ENCODE assay signal across 22 mouse cellular contexts in the genomic region with DNA sequence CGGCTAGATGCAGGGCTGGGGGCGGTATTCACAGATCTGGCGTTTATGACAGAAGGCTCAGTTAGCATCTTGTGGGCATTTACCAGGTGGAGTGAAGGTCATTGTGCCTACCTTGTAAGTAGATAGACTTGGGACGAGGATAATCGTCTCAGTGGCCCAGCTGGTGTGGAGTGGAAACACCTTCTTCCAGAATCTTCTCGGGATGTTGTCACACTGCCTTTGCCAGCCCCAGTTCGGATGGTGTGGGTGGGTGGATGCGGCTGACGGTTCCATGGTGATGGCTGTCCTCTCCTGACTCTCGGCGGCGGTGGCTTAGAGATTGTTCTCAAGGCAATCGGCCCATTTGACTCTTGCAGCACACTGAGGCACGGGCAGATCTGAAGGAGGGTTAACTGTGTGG.
A peak's percentile ranks its signal among the peaks of the same experiment; 100 is the strongest.
DNase-seq lines count a peak whose midpoint lies in the region; ATAC-seq lines count a peak whose summit lies in the region.
"Had no signal": no experiment of that assay in that cellular context is flagged by ENCODE, and none has a peak within 500 bp of the region (broad histone marks: within the 10 kb centered on the region; RNA-seq: fewer than 3 reads in every experiment).

No protein-coding gene starts in this region.

- intact Hi-C loops in left cerebral cortex, postnatal 14 days (cut with DNase I): loop anchor here (5.0 kb wide), 2 partner anchors 150 to 305 kb away; no protein-coding TSS in a partner anchor

- no peak overlapping the region for H3K4me2 ChIP-seq in liver, embryonic 12.5 days
- H3K4me2 ChIP-seq: heart, embryonic 11.5 days; hindbrain, embryonic 13.5 days; intestine, embryonic 15.5 days; lung, embryonic 15.5 days; midbrain, embryonic 12.5 days; neural tube, embryonic 15.5 days had no signal

- 70% methylated on average over 14 of the region's 14 CpGs for WGBS in liver, embryonic 12.5 days (ENCODE audit: insufficient replicate concordance)

- H3K27ac ChIP-seq in liver, embryonic 12.5 days: no peak overlapping the region
- H3K27ac ChIP-seq: hindbrain, embryonic 13.5 days; intestine, embryonic 15.5 days; lung, embryonic 15.5 days; macrophage; midbrain, embryonic 12.5 days; neural tube, embryonic 15.5 days; stomach, postnatal 0 days had no signal

- H3K27me3 ChIP-seq in liver, embryonic 12.5 days (replicated peaks): peaks cover 9% of the 10 kb centered on the region; the same call in 1 of the 2 replicates
- H3K27me3 ChIP-seq: intestine, embryonic 15.5 days had no signal

- no peaks in the 10 kb centered on the region for H3K4me1 ChIP-seq in liver, embryonic 12.5 days
- H3K4me1 ChIP-seq: hindbrain, embryonic 13.5 days; intestine, embryonic 15.5 days; lung, embryonic 15.5 days; midbrain, embryonic 12.5 days had no signal

- peak; percentile 48 to 64 for DNase-seq in left cerebral cortex, adult 18-20 months (ENCODE audit: low spot score in 2 of 2)
- no peak for DNase-seq in left cerebral cortex, adult 11 months (ENCODE audit: low spot score)
- peak; percentile 45 to 62 for DNase-seq in layer of hippocampus, adult 18-20 months (ENCODE audit: low spot score in 2 of 2)
- DNase-seq in left cerebral cortex, postnatal 14 days (ENCODE audit: low spot score in 2 of 2): peak; percentile 52 to 83
- DNase-seq in thymus, postnatal 4 days: no peak
- DNase-seq in adipocyte (ENCODE audit: low spot score): no peak
- DNase-seq in embryo, embryonic 10.5 days (ENCODE audit: low spot score): no peak
- DNase-seq: cerebellum, adult 18-20 months; cerebellum, postnatal 36 days; heart, postnatal 14 days; kidney, postnatal 10 days; retina, postnatal 1 day had no signal

- H3K9ac ChIP-seq in liver, embryonic 12.5 days: no peak overlapping the region
- H3K9ac ChIP-seq: hindbrain, embryonic 13.5 days; intestine, embryonic 15.5 days; lung, embryonic 15.5 days; midbrain, embryonic 12.5 days; neural tube, embryonic 15.5 days had no signal

- no peaks in the 10 kb centered on the region for H3K9me3 ChIP-seq in liver, embryonic 12.5 days (replicated peaks)
- H3K9me3 ChIP-seq: hindbrain, embryonic 13.5 days; intestine, embryonic 15.5 days; lung, embryonic 15.5 days; midbrain, embryonic 12.5 days; neural tube, embryonic 15.5 days had no signal

- ATAC-seq in liver, embryonic 12.5 days: no peak
- ATAC-seq: intestine, embryonic 15.5 days had no signal

- no peaks in the 10 kb centered on the region for H3K36me3 ChIP-seq in liver, embryonic 12.5 days
- H3K36me3 ChIP-seq: hindbrain, embryonic 13.5 days; intestine, embryonic 15.5 days; lung, embryonic 15.5 days; midbrain, embryonic 12.5 days; neural tube, embryonic 15.5 days had no signal

- H3K4me3 ChIP-seq in liver, embryonic 12.5 days: no peak overlapping the region
- H3K4me3 ChIP-seq: hindbrain, embryonic 13.5 days; intestine, embryonic 15.5 days; lung, embryonic 15.5 days; midbrain, embryonic 12.5 days; myocyte; neural tube, embryonic 15.5 days had no signal

Comparison
In these comparisons a context has a peak if more than half of its experiments do, and no peak if none do; other contexts are left out.
1. DNase-seq: peak in left cerebral cortex, adult 18-20 months (2 of 2), layer of hippocampus, adult 18-20 months (2 of 2) and left cerebral cortex, postnatal 14 days (2 of 2); none in left cerebral cortex, adult 11 months (single experiment), thymus, postnatal 4 days (single experiment), adipocyte (single experiment) and embryo, embryonic 10.5 days (single experiment).